28 mouse cellular contexts compared by ENCODE assay signal in the genomic region with DNA sequence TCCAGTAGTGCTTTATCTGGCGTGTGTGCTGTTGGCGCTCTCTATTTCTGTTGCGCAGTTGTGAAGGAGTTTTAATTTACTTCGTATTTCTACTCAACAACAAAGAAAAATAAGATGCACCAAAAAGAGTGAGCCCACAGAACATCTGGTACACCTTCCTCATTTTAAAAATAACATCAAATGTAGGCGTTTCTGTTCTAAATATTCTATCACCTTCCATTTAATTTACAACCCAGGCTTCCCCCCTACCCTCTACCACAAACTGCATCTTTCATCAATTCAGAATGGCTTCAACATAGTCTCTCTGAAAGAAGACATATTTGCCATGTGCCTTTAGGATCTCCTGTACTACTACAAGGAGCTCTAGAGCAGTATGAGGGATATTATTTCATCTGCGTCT.
DNase-seq lines count a peak whose midpoint lies in the region; ATAC-seq and TF ChIP-seq lines count a peak whose summit lies in the region.
"Had no signal": no experiment of that assay in that cellular context is flagged by ENCODE, and none has a peak within 500 bp of the region (broad histone marks: within the 10 kb centered on the region; RNA-seq: fewer than 3 reads in every experiment).

No protein-coding gene starts in this region.

- ATAC-seq in frontal cortex, adult (ENCODE audit: low TSS enrichment): peak; percentile 27
- ATAC-seq: forebrain, embryonic 15.5 days; hindbrain, postnatal 0 days; Patski had no signal

- intact Hi-C loops in left cerebral cortex, adult 2 months (cut with DNase I): no loop called here

- H3K27ac ChIP-seq in left cerebral cortex, adult 2 months: peak overlapping the region; percentile 50; the same call in 1 of the 2 replicates
- H3K27ac ChIP-seq: embryonic facial prominence, embryonic 10.5 days; embryonic facial prominence, embryonic 13.5 days; forebrain, embryonic 12.5 days; forebrain, embryonic 15.5 days; gastrocnemius, adult 2 months; hindbrain, embryonic 14.5 days; hindbrain, postnatal 0 days had no signal

- no peak for TF ChIP-seq CTCF in left cerebral cortex, adult 2 months (IDR thresholded peaks at IDR 0.05)

- no peak overlapping the region for H3K4me3 ChIP-seq in left cerebral cortex, adult 2 months
- H3K4me3 ChIP-seq: embryonic facial prominence, embryonic 10.5 days; embryonic facial prominence, embryonic 13.5 days; erythroblast, embryonic 14.5 days; forebrain, embryonic 12.5 days; forebrain, embryonic 15.5 days; gastrocnemius, adult 2 months; heart, embryonic 12.5 days; heart, embryonic 15.5 days had no signal

- DNase-seq in frontal cortex, postnatal 25 days (ENCODE audit: low spot score in 2 of 2): no peak
- no peak for DNase-seq in left cerebral cortex, adult 2 months (ENCODE audit: extremely low spot score in 1 of 2, low spot score in 2 of 2)
- no peak for DNase-seq in left cerebral cortex, adult 18-20 months (ENCODE audit: low spot score in 2 of 2)
- peak; percentile 74 for DNase-seq in A20 (ENCODE audit: low read depth, low spot score)
- peak; percentile 59 for DNase-seq in telencephalon, adult 2 months (ENCODE audit: low read depth, low spot score)
- no peak for DNase-seq in embryo, embryonic 9.5 days (ENCODE audit: extremely low spot score)
- DNase-seq: adrenal gland, postnatal 10 days; adrenal gland, postnatal 36 days; B cell, adult 2 months; cerebellum, adult 11 months; cerebellum, adult 2 months; cerebellum, adult 9-11 months; cerebellum, postnatal 25 days; gastrocnemius, adult 2 months; gastrocnemius, postnatal 14 days; heart, postnatal 10 days; heart, postnatal 36 days had no signal

Comparison
In these comparisons a context has a peak if more than half of its experiments do, and no peak if none do; other contexts are left out.
1. DNase-seq: peak in A20 (single experiment) and telencephalon, adult 2 months (single experiment); none in frontal cortex, postnatal 25 days (0 of 2), left cerebral cortex, adult 2 months (0 of 2), left cerebral cortex, adult 18-20 months (0 of 2) and embryo, embryonic 9.5 days (single experiment).